Mouse (Mus musculus) heart, postnatal 0 days (tissue): ENCODE measurements around the gene Kdm2b. TPM values are rescaled to one million over a fixed set of nuclear protein-coding genes. Genes with fewer than 3 reads are reported as not detected.

ENCODE experiments used
- ATAC-seq: fragments of 200-750 bp; cut with Nextera tagmentation; 2 replicates; pipeline ENCODE4 v1.8.0; 2017; ENCODE audit warnings: low read depth, moderate number of reproducible peaks, moderate library complexity; ENCODE audit not compliant: insufficient read depth
- DNase-seq: peaks from one replicate; pipeline ENCODE4 v3.0.0-alpha.2; 2016; ENCODE audit warnings: low spot score
- H3K27ac ChIP-seq: fragments of 300-500 bp; sonication (generic); 2 replicates; pipeline ENCODE4 v1.5.1; 2014; ENCODE audit warnings: low read depth, mild to moderate bottlenecking
- H3K27me3 ChIP-seq: fragments of 300-500 bp; sonication (generic); 2 replicates; pipeline ENCODE4 v1.6.1; 2014; ENCODE audit warnings: low read length, mixed read lengths; ENCODE audit not compliant: control insufficient read depth, insufficient read depth
- H3K36me3 ChIP-seq: fragments of 300-500 bp; sonication (generic); replicated peaks from 2 replicates; pipeline ENCODE4 v1.6.1; 2014; ENCODE audit warnings: low read length, mixed read lengths; ENCODE audit not compliant: control insufficient read depth, insufficient read depth
- H3K4me1 ChIP-seq: fragments of 300-500 bp; sonication (generic); 2 replicates; pipeline ENCODE4 v1.6.1; 2014; ENCODE audit warnings: antibody characterized with exemption; ENCODE audit not compliant: control insufficient read depth, insufficient read depth
- H3K4me2 ChIP-seq: fragments of 300-500 bp; sonication (generic); 2 replicates; pipeline ENCODE4 v1.6.1; 2014; ENCODE audit warnings: low read depth, mild to moderate bottlenecking, low read length, moderate library complexity
- H3K4me3 ChIP-seq: fragments of 300-500 bp; sonication (generic); 2 replicates; pipeline ENCODE4 v1.5.1; 2014; ENCODE audit warnings: low read depth, low read length
- H3K9ac ChIP-seq: fragments of 300-500 bp; sonication (generic); replicated peaks from 2 replicates; pipeline ENCODE4 v1.6.1; 2014; ENCODE audit warnings: low read depth, low read length, mixed read lengths
- H3K9me3 ChIP-seq: fragments of 300-500 bp; sonication (generic); replicated peaks from 2 replicates; pipeline ENCODE4 v1.6.1; 2016; ENCODE audit warnings: low read length; ENCODE audit not compliant: control insufficient read depth
- CTCF ChIP-seq: IDR thresholded peaks from 2 replicates; pipeline ENCODE4 v1.5.1; 2016; ENCODE audit warnings: antibody characterized with exemption, control low read depth, low read depth
- EP300 ChIP-seq: IDR thresholded peaks from 2 replicates; pipeline ENCODE4 v1.6.1; 2016; ENCODE audit warnings: antibody characterized with exemption, low read depth
- WGBS: fragments of 180-500 bp; shearing (Covaris S2); extraction: QIAGEN DNeasy Blood & Tissue Kit; methylation state at CpG from one replicate; pipeline ENCODE4 v1.1.7; 2014; 5-methylcytosine and 5-hydroxymethylcytosine counted together
- polyA plus RNA-seq: library from polyadenylated mRNA; unstranded; fragments of >200 nt; fragmentation: Nextera tagmentation; extraction: Ambion mirVana; gene quantifications from 2 replicates; pipeline ENCODE4 v1.2.1, GENCODE M21; 2015
- total RNA-seq: library from RNA; depleted of rRNA; stranded (reverse); fragments of >200 nt; gene quantifications from 2 replicates; pipeline ENCODE4 v1.2.3, GENCODE M21; 2014; ENCODE audit warnings: low replicate concordance

Gene Kdm2b
- total and polyA plus RNA-seq, 2 experiments from 2014 or later: 14.7 to 29.3 TPM

DNA sequence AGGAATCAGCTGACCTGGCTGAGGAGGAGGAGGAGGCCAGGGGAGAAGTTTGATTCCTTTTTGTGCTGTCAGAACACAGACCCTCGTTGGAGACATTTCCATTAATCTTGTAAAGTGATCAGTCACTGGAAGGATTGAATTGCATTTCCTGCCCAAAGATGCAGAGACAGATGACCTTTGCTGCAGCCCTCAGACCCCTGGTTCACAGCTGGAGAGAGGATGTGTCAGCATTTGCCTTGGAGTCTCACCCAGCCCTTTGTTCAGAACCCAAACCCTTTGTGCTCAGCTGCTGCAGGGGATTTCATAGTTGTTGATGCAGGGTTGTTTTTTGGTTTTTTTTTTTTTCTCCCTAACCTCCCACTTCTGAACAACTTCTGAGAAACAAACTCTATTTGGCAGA, 5.3 kb upstream of the Kdm2b start:
- Histone ChIP-seq H3K4me1 (peaks cover 18% of the 10 kb centered on the region; the same call in 1 of the 2 replicates), H3K9me3 (no peaks in the 10 kb centered on the region), H3K9ac (no peak overlapping the region), H3K4me2 (peak overlapping the region; percentile 3; the same call in 1 of the 2 replicates), H3K27ac (no peak overlapping the region), H3K27me3 (no peaks in the 10 kb centered on the region), H3K4me3 (no peak overlapping the region), H3K36me3 (no peaks in the 10 kb centered on the region)
- no peak for TF ChIP-seq CTCF
- TF ChIP-seq EP300: no peak
- WGBS: 5% methylated on average over 1 of the region's 1 CpGs
- no peak for ATAC-seq
- no peak for DNase-seq

DNA sequence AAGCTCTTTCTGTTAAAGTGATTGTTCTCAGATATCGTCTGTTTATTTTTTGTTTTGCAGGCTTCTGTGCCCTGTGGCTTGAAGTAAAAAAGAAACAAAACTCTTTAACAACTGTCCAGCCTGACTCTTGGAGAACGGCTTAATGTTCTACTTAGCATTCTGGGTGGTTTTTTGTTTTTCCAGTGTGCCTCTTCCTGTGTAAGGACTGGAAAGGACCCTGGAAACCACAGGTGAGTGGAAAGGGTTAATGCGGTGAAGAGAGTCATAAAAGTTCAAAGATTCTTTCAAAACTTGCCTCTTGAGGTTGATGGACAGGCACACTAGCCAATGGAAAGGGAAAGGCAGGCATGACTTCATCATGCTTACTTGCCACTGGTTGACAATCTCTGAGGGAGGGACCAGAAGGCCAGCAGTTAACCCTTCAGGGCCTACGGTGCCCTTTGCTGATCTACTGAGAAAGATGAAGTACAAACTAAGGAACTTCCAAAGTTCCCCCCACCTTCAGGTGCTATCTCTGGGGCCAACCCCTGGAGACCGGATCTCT, 4.8 kb upstream of the Kdm2b start:
- no peak for TF ChIP-seq EP300
- no peak for TF ChIP-seq CTCF
- H3K9me3 ChIP-seq: no peaks in the 10 kb centered on the region
- peak overlapping the region; percentile 57 for H3K4me2 ChIP-seq
- ATAC-seq (peak; percentile 92), DNase-seq (peak; percentile 95)
- peak overlapping the region; percentile 36 for H3K4me3 ChIP-seq
- H3K27ac ChIP-seq: 0 out of 2 replicates have a peak overlapping the region, but pooled peaks have one; percentile 11
- H3K36me3 ChIP-seq: no peaks in the 10 kb centered on the region
- WGBS: 12% methylated on average over 5 of the region's 5 CpGs
- peaks cover 22% of the 10 kb centered on the region; the same call in 1 of the 2 replicates for H3K4me1 ChIP-seq
- H3K27me3 ChIP-seq: no peaks in the 10 kb centered on the region
- H3K9ac ChIP-seq: no peak overlapping the region

DNA sequence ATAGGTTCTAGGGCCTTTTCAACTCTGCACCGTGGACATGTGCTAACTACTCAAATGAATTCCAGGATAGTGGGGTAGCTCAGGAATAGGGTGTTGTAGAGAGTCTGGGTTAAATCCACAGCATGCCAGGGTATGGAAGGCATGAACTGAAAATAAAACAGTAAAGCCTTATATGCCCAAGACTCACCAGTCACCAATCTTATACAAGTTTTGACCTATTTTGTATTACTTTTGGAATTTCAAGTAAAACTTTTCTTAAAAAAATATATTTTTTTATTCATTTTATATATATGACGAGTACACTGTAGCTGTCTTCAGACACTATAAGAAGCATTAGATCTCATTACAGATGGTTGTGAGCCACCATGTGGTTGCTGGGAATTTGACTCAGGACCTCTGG, 4.2 kb upstream of the Kdm2b start:
- H3K27me3 ChIP-seq: no peaks in the 10 kb centered on the region
- ATAC-seq: no peak
- no peaks in the 10 kb centered on the region for H3K36me3 ChIP-seq
- whole genome bisulfite sequencing: 56% methylated on average over 2 of the region's 2 CpGs
- 0 out of 2 replicates have a peak overlapping the region, but pooled peaks have one; percentile 11 for H3K27ac ChIP-seq
- peak overlapping the region; percentile 36 for H3K4me3 ChIP-seq
- TF ChIP-seq EP300 (no peak), CTCF (no peak)
- H3K9me3 ChIP-seq: no peaks in the 10 kb centered on the region
- peaks cover 22% of the 10 kb centered on the region; the same call in 1 of the 2 replicates for H3K4me1 ChIP-seq
- peak overlapping the region; percentile 57 for H3K4me2 ChIP-seq
- DNase-seq: no peak
- H3K9ac ChIP-seq: no peak overlapping the region

DNA sequence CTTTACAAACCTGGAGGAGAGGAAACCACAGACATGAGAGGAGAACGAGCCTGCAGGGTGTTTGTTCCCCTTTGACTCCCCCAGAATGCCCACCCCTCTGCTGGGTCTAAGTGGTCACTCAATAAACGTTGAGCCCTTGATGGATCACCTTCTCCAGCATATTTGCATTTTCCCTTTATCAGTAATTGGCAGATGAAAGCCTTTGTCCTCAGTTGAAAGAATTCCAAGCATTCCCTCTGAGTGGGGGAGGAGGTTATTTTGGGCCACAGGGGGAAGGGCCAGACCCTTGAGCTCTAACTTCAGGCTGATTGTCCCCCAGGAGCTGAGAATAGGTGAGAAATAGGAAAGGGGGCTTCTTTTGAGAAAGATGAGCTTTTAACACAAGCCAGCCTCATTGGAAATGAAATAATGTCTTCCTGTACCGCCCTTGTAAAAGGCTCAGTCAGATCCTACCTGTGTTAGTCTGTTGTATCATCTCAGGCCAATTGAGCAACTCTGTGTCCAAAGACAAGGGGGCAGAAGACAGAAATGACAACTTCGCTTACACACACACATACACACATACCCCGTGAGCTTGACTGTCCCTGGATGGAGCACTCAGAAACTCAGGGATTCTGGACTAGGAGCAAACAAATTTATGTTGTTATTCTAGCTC, 1.9 kb upstream of the Kdm2b start:
- Histone ChIP-seq H3K4me2 (peak overlapping the region; percentile 99), H3K9ac (peak overlapping the region; percentile 51; the same call in 1 of the 2 replicates), H3K4me3 (peak overlapping the region; percentile 90), H3K27me3 (no peaks in the 10 kb centered on the region), H3K9me3 (no peaks in the 10 kb centered on the region), H3K27ac (peak overlapping the region; percentile 76), H3K4me1 (peaks cover 35% of the 10 kb centered on the region), H3K36me3 (no peaks in the 10 kb centered on the region)
- TF ChIP-seq EP300 (peak; percentile 49; the same call in 1 of the 2 replicates), CTCF (no peak)
- 18% methylated on average over 5 of the region's 5 CpGs for WGBS
- no peak for ATAC-seq
- DNase-seq: no peak

DNA sequence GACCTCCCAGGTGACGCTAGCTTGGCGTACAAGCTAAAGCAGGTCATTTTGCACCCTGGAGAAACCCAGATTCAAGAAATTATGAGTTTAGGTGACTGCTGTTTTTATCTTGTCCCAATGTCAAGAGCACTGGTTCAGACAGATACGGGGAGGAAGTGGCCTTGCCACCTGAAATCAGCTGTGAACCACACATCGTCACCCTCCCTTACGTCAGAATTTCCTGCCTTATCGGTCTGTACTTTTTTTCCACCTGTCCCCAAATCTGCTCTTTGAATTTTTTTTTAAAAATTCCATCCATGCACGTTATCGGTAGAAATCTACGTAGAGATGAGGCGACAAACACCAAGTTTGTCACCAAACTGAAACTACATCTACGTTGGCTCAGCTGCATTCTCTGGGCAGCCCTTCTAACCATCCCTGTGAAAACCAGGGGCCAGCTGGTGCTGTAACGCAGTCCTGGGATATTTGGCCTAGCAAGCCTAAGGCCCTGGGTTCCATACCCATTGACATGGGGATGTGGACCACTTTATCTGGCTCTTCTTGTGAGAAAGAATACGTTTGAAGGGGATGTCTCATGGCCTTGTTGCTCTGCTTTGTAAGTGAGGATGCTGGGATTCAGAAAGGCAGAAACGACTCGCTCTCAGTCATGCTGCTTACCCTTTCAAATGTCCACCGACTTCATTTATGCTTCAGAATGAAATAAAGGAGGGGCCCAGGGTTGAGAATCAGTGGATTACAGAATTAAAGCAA, 963 bp upstream of the Kdm2b start:
- Histone ChIP-seq H3K36me3 (no peaks in the 10 kb centered on the region), H3K4me1 (peaks cover 35% of the 10 kb centered on the region), H3K4me3 (peak overlapping the region; percentile 90), H3K27me3 (no peaks in the 10 kb centered on the region), H3K9ac (peak overlapping the region; percentile 51; the same call in 1 of the 2 replicates), H3K9me3 (no peaks in the 10 kb centered on the region), H3K27ac (peak overlapping the region; percentile 95), H3K4me2 (peak overlapping the region; percentile 99)
- TF ChIP-seq CTCF: no peak
- TF ChIP-seq EP300: no peak
- DNase-seq: no peak
- WGBS: 21% methylated on average over 16 of the region's 16 CpGs
- no peak for ATAC-seq
